ENCODE assay signal across 8 mouse cellular contexts in the genomic region with DNA sequence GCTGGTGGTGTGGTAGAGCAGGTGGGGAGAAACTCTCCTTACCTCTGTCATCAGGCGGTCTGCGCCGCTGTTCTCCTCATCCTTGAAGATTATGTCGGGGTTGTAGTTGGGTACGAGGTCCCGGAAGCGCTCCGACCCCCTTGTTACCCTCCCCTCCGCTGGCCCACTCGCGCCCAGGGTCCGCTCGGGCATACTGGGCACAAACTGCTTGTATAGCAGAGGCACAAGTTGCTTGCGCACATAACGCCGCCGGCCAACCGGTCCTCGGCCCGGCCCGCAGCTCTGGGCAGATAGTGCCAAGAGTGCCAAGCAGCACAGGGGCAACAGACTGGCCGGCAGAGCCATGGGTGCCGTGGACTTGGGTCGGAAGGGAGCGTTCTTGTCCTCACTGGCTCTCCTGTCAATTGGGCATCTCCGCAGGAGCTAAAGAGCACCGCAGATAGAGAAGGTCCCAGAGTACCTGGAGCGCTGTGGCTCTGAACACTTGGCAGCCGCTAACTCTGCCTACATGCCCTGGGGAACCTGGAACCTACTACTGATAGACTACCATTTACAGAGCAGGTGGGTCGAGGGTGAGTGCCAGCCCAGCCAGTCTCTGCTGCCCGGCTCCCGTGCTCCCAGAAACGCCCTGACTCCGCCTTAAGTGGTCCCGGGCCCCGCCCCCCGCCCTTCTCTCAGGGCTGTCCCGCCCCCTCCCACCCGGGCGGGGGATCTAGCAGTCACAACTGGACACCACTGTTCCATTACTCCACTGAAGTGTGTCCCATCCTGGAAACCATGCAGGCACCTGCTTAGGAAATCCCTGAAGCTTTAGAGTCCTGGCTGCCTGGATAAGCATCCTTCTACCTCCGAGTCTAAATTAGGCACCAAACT. TPM values are rescaled to one million over a fixed set of nuclear protein-coding genes. Genes with fewer than 3 reads are reported as not detected.
A peak's percentile ranks its signal among the peaks of the same experiment; 100 is the strongest.
DNase-seq lines count a peak whose midpoint lies in the region; ATAC-seq lines count a peak whose summit lies in the region.

A gene (minus strand): TSS at position 613 of the 873 bp plus-strand sequence.

- H3K4me1 ChIP-seq in heart, embryonic 13.5 days: peaks cover 55% of the 10 kb centered on the region
- H3K4me1 ChIP-seq in limb, embryonic 12.5 days (replicated peaks): peaks cover 41% of the 10 kb centered on the region

- peak; percentile 66 for DNase-seq in ovary, postnatal 36 days (ENCODE audit: low spot score)
- no peak for DNase-seq in ovary, postnatal 14 days (ENCODE audit: low spot score)
- DNase-seq in neural tube, embryonic 10.5 days (ENCODE audit: extremely low spot score, low spot score): peak; percentile 57
- DNase-seq in left cerebral cortex, adult 8-10 months (ENCODE audit: low spot score in 2 of 2): no peak
- no peak for DNase-seq in left cerebral cortex, postnatal 14 days (ENCODE audit: low spot score in 2 of 2)
- no peak for DNase-seq in spleen, postnatal 36 days (ENCODE audit: low spot score in 2 of 2)

- peak within 1 kb of the TSS; percentile 100 for H3K4me2 ChIP-seq in heart, embryonic 13.5 days
- H3K4me2 ChIP-seq in limb, embryonic 12.5 days: peak within 1 kb of the TSS; percentile 50

- H3K36me3 ChIP-seq in heart, embryonic 13.5 days: peaks cover 6% of the 10 kb centered on the region
- peaks cover 7% of the 10 kb centered on the region for H3K36me3 ChIP-seq in limb, embryonic 12.5 days

- no peak for ATAC-seq in heart, embryonic 13.5 days (ENCODE audit: extremely low read depth, insufficient number of reproducible peaks, low FRiP score, low TSS enrichment)
- ATAC-seq in limb, embryonic 12.5 days (ENCODE audit: insufficient number of reproducible peaks, insufficient read depth, low FRiP score, low TSS enrichment, low read depth): no peak

- 2% methylated on average over 41 of the region's 41 CpGs for WGBS in heart, embryonic 13.5 days
- 1% methylated on average over 41 of the region's 41 CpGs for WGBS in limb, embryonic 12.5 days

- H3K27ac ChIP-seq in heart, embryonic 13.5 days (replicated peaks): no peak within 1 kb of the TSS
- H3K27ac ChIP-seq in limb, embryonic 12.5 days: no peak within 1 kb of the TSS

- no peaks in the 10 kb centered on the region for H3K9me3 ChIP-seq in heart, embryonic 13.5 days
- no peaks in the 10 kb centered on the region for H3K9me3 ChIP-seq in limb, embryonic 12.5 days

- peaks cover 75% of the 10 kb centered on the region for H3K27me3 ChIP-seq in heart, embryonic 13.5 days (replicated peaks)
- H3K27me3 ChIP-seq in limb, embryonic 12.5 days: peaks cover 80% of the 10 kb centered on the region

- peak within 1 kb of the TSS; percentile 50 for H3K4me3 ChIP-seq in heart, embryonic 13.5 days
- peak within 1 kb of the TSS; percentile 29 for H3K4me3 ChIP-seq in limb, embryonic 12.5 days (replicated peaks)

- peak within 1 kb of the TSS; percentile 73 for H3K9ac ChIP-seq in heart, embryonic 13.5 days
- H3K9ac ChIP-seq in limb, embryonic 12.5 days (replicated peaks): 0 out of 2 replicates have a peak within 1 kb of the TSS, but pooled peaks have one; percentile 23

- intact Hi-C loops in left cerebral cortex, postnatal 14 days (cut with DNase I): no loop called here

RNA-seq across cellular contexts. Expression of the gene that starts here (rescaled TPM):
- polyA plus RNA-seq in heart, embryonic 13.5 days (2015; fragmentation: Nextera tagmentation; extraction: Ambion mirVana): 2.1 and 2.3 TPM in 2 replicates
- 0.52 and 0.74 TPM in 2 replicates for polyA plus RNA-seq in limb, embryonic 12.5 days (2016; fragmentation: Nextera tagmentation; extraction: Ambion mirVana)
- under 1 TPM in 3 of 4 experiments, not detected in 1; 0.12 to 0.39 (median 0.13) TPM for total RNA-seq in left cerebral cortex, adult 8-10 months (2022)
- total RNA-seq in left cerebral cortex, postnatal 14 days (2021): under 1 TPM; 0.15 to 0.24 TPM

Comparison
In these comparisons a context has a peak if more than half of its experiments do, and no peak if none do; other contexts are left out.
1. DNase-seq: peak in ovary, postnatal 36 days (single experiment) and neural tube, embryonic 10.5 days (single experiment); none in ovary, postnatal 14 days (single experiment), left cerebral cortex, adult 8-10 months (0 of 2), left cerebral cortex, postnatal 14 days (0 of 2) and spleen, postnatal 36 days (0 of 2).